Mouse (Mus musculus): ENCODE results near the gene Selenbp1. TPM values are rescaled to one million over a fixed set of nuclear protein-coding genes. Genes with fewer than 3 reads are reported as not detected.
"Not testable (repeated sequence)": the region's sequence is repeated elsewhere in the genome, so short reads cannot be mapped to it uniquely, and the experiment has no call there.

Selenbp1 gene
- 99.1 and 103 TPM in 2 replicates for polyA plus RNA-seq (2014; fragmentation: Nextera tagmentation; extraction: Ambion mirVana)

GRCm38 (mm10) chr3:94932809-94933564 lies at the start of gene Selenbp1:
Selenbp1 (plus strand) TSS chr3:94933056.
- Histone ChIP-seq H3K9ac (peak within 1 kb of the TSS; percentile 49), H3K4me3 (ENCODE audit: low read depth, low read length) (peak within 1 kb of the TSS; percentile 40)
- 3% methylated on average over 16 of the region's 16 CpGs for WGBS

DNA sequence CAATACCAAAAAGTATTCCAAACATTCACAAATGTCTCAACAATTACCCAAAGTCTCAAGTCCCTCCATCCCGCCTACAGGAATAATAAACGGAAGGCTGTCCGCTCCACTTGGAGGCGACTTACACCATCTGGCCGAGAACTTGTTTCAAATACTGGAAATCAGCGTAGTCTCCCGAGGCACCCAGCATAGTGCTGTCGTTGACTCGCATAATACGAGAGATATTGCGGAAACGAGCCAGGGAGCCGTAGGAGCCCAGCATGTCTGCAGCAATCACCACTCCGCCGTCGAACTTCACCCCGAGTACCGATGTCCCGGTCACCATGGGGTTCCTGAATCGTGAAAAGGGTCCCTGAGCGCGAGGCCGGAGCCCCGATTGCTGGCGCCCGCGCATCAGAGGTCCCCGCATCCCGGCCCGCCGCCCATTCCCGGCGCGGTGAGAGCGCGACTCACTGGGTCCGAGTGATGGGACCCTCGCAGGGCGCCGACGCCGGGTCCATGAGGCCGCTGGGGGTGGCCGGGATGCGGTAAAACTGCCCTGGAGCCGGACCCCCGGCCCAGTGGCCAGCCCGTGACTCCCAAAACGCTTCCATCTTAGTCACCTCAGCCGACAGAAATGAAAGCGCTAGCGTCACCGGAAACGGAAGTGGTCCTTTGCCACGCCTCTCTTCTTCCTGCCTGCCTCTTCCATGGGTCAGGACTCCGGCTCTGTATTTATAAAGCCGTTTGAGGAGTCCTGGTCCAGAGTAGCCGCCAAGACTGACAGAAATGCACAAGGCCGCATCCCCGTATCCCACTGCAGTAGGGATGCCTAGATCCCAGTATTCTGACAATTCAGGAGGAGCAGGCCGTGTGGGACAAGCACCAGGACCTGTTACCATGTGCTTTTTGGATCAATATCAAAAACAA lies 46.3 kb upstream of the Selenbp1 start, which contains the start of gene Psmb4:
Gene Psmb4 (minus strand): TSS at position 646 of the 909 bp plus-strand sequence.
- Histone ChIP-seq H3K4me3 (ENCODE audit: low read depth, low read length) (peak within 1 kb of the TSS; percentile 85), H3K4me1 (ENCODE audit: insufficient read depth) (peaks cover 7% of the 10 kb centered on the region; the same call in 1 of the 2 replicates), H3K9me3 (ENCODE audit: low read depth, low read length) (no peaks in the 10 kb centered on the region), H3K4me2 (peak within 1 kb of the TSS; percentile 65), H3K27ac (ENCODE audit: low read depth) (peak within 1 kb of the TSS; percentile 55; the same call in 1 of the 2 replicates), H3K9ac (peak within 1 kb of the TSS; percentile 86), H3K36me3 (ENCODE audit: insufficient read depth) (peaks cover 43% of the 10 kb centered on the region), H3K27me3 (ENCODE audit: insufficient read depth, low read length) (no peaks in the 10 kb centered on the region)
- TF ChIP-seq CTCF (IDR thresholded peaks at IDR 0.05; ENCODE audit: low read depth), result no peak
- WGBS, result under 1% methylated on average over 61 of the region's 61 CpGs
- peak; percentile 88 for ATAC-seq (ENCODE audit: insufficient read depth)
- DNase-seq, result peak; percentile 95

More at GRCm38 (mm10) chr3:94932809-94933564, at the start of gene Selenbp1:
- ATAC-seq (ENCODE audit: insufficient read depth) (peak; percentile 89), DNase-seq (peak; percentile 97)
- TF ChIP-seq CTCF (IDR thresholded peaks at IDR 0.05; ENCODE audit: low read depth), result no peak
- Histone ChIP-seq H3K9me3 (ENCODE audit: low read depth, low read length) (no peaks in the 10 kb centered on the region), H3K36me3 (ENCODE audit: insufficient read depth) (no peaks in the 10 kb centered on the region), H3K4me2 (peak within 1 kb of the TSS; percentile 68), H3K27me3 (ENCODE audit: insufficient read depth, low read length) (no peaks in the 10 kb centered on the region), H3K27ac (ENCODE audit: low read depth) (peak within 1 kb of the TSS; percentile 97), H3K4me1 (ENCODE audit: insufficient read depth) (peaks cover 5% of the 10 kb centered on the region; the same call in 1 of the 2 replicates)

DNA sequence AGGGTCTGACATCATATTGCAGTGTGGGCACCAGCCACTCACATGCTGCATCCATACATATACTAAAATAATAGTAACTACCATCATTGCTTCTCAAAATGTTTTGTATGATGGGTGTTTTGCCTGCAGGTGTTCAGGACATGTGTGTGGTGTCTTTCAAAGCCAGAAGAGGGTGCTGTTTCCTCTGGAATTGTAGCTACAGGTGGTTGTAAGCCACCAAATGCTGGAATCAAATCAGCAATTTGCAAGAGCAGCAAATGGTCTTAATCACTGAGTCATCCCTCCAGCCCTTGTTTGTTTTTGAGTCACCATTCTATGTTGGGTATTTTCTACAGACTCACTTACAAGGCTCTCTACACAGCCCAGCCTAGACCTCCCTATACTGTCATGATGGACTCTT lies 44.3 kb upstream of the Selenbp1 start:
- Histone ChIP-seq H3K9me3 (ENCODE audit: low read depth, low read length) (no peaks in the 10 kb centered on the region), H3K36me3 (ENCODE audit: insufficient read depth) (peaks cover 23% of the 10 kb centered on the region), H3K9ac (no peak overlapping the region), H3K27ac (ENCODE audit: low read depth) (no peak overlapping the region), H3K4me2 (no peak overlapping the region), H3K4me3 (ENCODE audit: low read depth, low read length) (no peak overlapping the region), H3K27me3 (ENCODE audit: insufficient read depth, low read length) (no peaks in the 10 kb centered on the region), H3K4me1 (ENCODE audit: insufficient read depth) (peaks cover 7% of the 10 kb centered on the region; the same call in 1 of the 2 replicates)
- TF ChIP-seq CTCF (IDR thresholded peaks at IDR 0.05; ENCODE audit: low read depth), result peak; percentile 61
- ATAC-seq (ENCODE audit: insufficient read depth) (no peak), DNase-seq (peak; percentile 65)

DNA sequence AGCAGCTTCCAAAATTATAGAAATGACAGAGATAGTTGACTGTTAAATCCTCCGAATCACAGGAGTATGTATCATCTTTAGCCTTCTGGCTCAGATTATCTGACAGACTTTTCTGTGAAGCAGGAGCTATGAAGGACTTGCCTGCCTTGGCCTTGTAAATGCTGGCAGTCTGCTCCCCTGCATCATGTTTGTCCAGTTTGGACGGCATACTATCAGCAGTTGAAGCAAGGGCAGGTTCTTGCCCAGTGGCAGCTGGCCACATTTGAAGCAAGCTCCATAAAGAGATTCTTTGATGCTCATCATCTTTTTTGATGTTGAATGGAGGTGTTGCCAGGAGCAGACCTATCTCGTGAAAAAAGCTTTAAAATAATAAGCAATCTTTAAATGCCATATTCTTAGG lies 38.8 kb upstream of the Selenbp1 start:
- 60% methylated on average over 3 of the region's 3 CpGs for WGBS
- TF ChIP-seq CTCF (IDR thresholded peaks at IDR 0.05; ENCODE audit: low read depth), result no peak
- no peaks in the 10 kb centered on the region for H3K36me3 ChIP-seq (ENCODE audit: insufficient read depth)
- no peak for DNase-seq
- no peak overlapping the region for H3K4me2 ChIP-seq
- no peaks in the 10 kb centered on the region for H3K4me1 ChIP-seq (ENCODE audit: insufficient read depth)
- no peak overlapping the region for H3K9ac ChIP-seq
- no peak for ATAC-seq (ENCODE audit: insufficient read depth)
- H3K27me3 ChIP-seq (ENCODE audit: insufficient read depth, low read length), result no peaks in the 10 kb centered on the region
- H3K4me3 ChIP-seq (ENCODE audit: low read depth, low read length), result no peak overlapping the region
- no peaks in the 10 kb centered on the region for H3K9me3 ChIP-seq (ENCODE audit: low read depth, low read length)
- H3K27ac ChIP-seq (ENCODE audit: low read depth), result no peak overlapping the region

DNA sequence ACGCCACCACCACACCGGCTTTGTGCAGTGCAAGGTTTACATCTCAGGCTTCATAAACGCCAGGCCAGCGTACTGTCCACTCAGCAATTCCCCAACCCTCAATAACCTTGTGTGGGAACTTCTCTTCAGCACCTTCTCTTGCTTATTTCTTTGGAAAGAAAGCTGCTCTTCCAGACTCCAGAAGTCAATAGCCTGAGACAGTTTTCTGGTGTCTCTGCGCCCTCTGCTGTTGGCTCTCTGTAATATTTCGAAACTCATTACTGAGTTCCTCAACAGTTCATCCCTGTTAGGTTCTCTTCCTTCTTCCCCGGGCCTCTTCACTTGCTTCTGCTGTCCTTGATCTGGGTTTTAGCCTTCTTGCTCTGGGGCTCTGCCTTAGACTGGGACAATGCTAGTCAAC lies 30.1 kb upstream of the Selenbp1 start:
- H3K36me3 ChIP-seq (ENCODE audit: insufficient read depth), result no peaks in the 10 kb centered on the region
- DNase-seq (peak; percentile 91), ATAC-seq (ENCODE audit: insufficient read depth) (no peak)
- WGBS, result 15% methylated on average over 7 of the region's 7 CpGs
- H3K4me3 ChIP-seq (ENCODE audit: low read depth, low read length), result no peak overlapping the region
- no peak overlapping the region for H3K4me2 ChIP-seq
- H3K9ac ChIP-seq, result no peak overlapping the region
- H3K9me3 ChIP-seq (ENCODE audit: low read depth, low read length), result no peaks in the 10 kb centered on the region
- peak; percentile 77 for TF ChIP-seq CTCF (IDR thresholded peaks at IDR 0.05; ENCODE audit: low read depth)
- H3K27me3 ChIP-seq (ENCODE audit: insufficient read depth, low read length), result no peaks in the 10 kb centered on the region
- H3K27ac ChIP-seq (ENCODE audit: low read depth), result no peak overlapping the region
- H3K4me1 ChIP-seq (ENCODE audit: insufficient read depth), result no peaks in the 10 kb centered on the region

- H3K9ac ChIP-seq; H3K27me3 ChIP-seq (ENCODE audit: insufficient read depth, low read length); H3K4me3 ChIP-seq (ENCODE audit: low read depth, low read length); H3K4me2 ChIP-seq; H3K9me3 ChIP-seq (ENCODE audit: low read depth, low read length); H3K36me3 ChIP-seq (ENCODE audit: insufficient read depth); H3K27ac ChIP-seq (ENCODE audit: low read depth); ATAC-seq (ENCODE audit: insufficient read depth); DNase-seq; H3K4me1 ChIP-seq (ENCODE audit: insufficient read depth): not testable (repeated sequence)
- TF ChIP-seq CTCF (IDR thresholded peaks at IDR 0.05; ENCODE audit: low read depth), result peak; percentile 19; the same call in 1 of the 2 replicates
- WGBS, result 49% methylated on average over 3 of the region's 3 CpGs
These were observed 28.1 kb upstream of the Selenbp1 start for GRCm38 (mm10) chr3:94904759-94905158.

All from lung, embryonic 14.5 days (tissue).